Mouse (Mus musculus) stomach, postnatal 0 days (tissue): ENCODE results near the gene Fer1l5.

Experiments used
- CTCF ChIP-seq: IDR thresholded peaks from 2 replicates; pipeline ENCODE4 v1.5.1; 2016; ENCODE audit warnings: antibody characterized with exemption, low read depth, mild to moderate bottlenecking, moderate library complexity
- EP300 ChIP-seq: optimal IDR thresholded peaks from 2 replicates; pipeline ENCODE3; 2016; ENCODE audit warnings: antibody characterized with exemption

DNA sequence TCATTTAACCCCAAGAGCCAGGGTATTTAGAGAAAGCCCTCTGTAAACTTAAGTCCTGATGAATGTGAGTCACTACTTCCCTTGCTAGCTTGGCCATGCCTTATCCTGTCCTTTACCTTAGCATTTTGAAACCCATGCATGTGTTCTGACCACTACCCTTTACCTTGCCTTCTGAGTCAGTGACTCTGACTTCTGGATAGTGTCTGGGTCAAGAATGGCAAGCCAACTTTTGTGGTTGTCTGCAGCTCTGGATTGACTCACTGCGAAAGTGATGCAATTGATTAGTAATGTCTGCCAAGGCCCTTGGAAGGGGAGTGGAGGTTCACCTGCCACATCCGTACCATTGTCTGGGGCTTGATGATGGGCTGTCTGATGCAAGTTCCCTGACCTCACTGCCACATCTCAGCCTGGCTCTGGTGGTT, 46.2 kb upstream of the Fer1l5 start:
- no peak for TF ChIP-seq CTCF
- no peak for TF ChIP-seq EP300
